Mouse (Mus musculus) MEL (cell line): Measurements from ENCODE around the gene Vmn1r193. TPM values are rescaled to one million over a fixed set of nuclear protein-coding genes. Genes with fewer than 3 reads are reported as not detected.
"Not testable (repeated sequence)": the region's sequence is repeated elsewhere in the genome, so short reads cannot be mapped to it uniquely, and the experiment has no call there.

ENCODE experiments used
- DNase-seq: peaks from one replicate; pipeline ENCODE4 v3.0.0; 2011; ENCODE audit warnings: low read depth, low spot score
- H3K27ac ChIP-seq: 2 replicates; pipeline ENCODE4 v1.5.1; 2012; ENCODE audit warnings: low read depth, mild to moderate bottlenecking, control low read depth, low read length, moderate library complexity; ENCODE audit not compliant: control insufficient read depth
- H3K27me3 ChIP-seq, 2 experiments: fragments of 150-350 bp in 1 of 2; sonication (generic) in 1 of 2; 2 replicates each; pipeline ENCODE4 v1.6.1; 2012; ENCODE audit warnings: low read length in 2 of 2, mild to moderate bottlenecking in 2 of 2, improper control_type of control experiment in 1 of 2, moderate library complexity in 1 of 2; ENCODE audit not compliant: insufficient read depth in 2 of 2, control insufficient read depth in 1 of 2
- H3K36me3 ChIP-seq, 2 experiments: 2 replicates each; pipeline ENCODE4 v1.6.1; 2012 to 2014; ENCODE audit warnings: low read length in 2 of 2, improper control_type of control experiment in 1 of 2, inconsistent platforms in 1 of 2, mild to moderate bottlenecking in 1 of 2; ENCODE audit not compliant: insufficient read depth in 2 of 2, control insufficient read depth in 1 of 2
- H3K4me1 ChIP-seq, 2 experiments: fragments of 150-350 bp in 1 of 2; sonication (generic) in 1 of 2; 2 replicates each; pipeline ENCODE4 v1.6.1; 2012; ENCODE audit warnings: low read length in 2 of 2, improper control_type of control experiment in 1 of 2, mild to moderate bottlenecking in 1 of 2; ENCODE audit not compliant: insufficient read depth in 2 of 2, control insufficient read depth in 1 of 2
- H3K4me3 ChIP-seq, 2 experiments: fragments of 150-350 bp in 1 of 2; sonication (generic) in 1 of 2; 2 replicates each; pipeline ENCODE4 v1.5.1; 2012; ENCODE audit warnings: low read depth in 2 of 2, low read length in 2 of 2, mild to moderate bottlenecking in 2 of 2, moderate library complexity in 2 of 2, control low read depth in 1 of 2, improper control_type of control experiment in 1 of 2; ENCODE audit not compliant: control insufficient read depth in 1 of 2, insufficient read depth in 1 of 2
- H3K79me2 ChIP-seq: 2 replicates; pipeline ENCODE4 v1.6.1; 2012; ENCODE audit warnings: mild to moderate bottlenecking, low read length, moderate library complexity; ENCODE audit not compliant: control insufficient read depth, poor library complexity, insufficient read depth
- H3K9ac ChIP-seq: 2 replicates; pipeline ENCODE4 v1.6.1; 2012; ENCODE audit warnings: low read depth, mild to moderate bottlenecking, control low read depth, low read length, moderate library complexity; ENCODE audit not compliant: control insufficient read depth, poor library complexity, severe bottlenecking
- H3K9me3 ChIP-seq: fragments of 150-350 bp; sonication (generic); replicated peaks from 2 replicates; pipeline ENCODE4 v1.6.1; 2012; ENCODE audit warnings: mild to moderate bottlenecking, low read length, improper control_type of control experiment, moderate library complexity; ENCODE audit not compliant: insufficient read depth
- BHLHE40 ChIP-seq: IDR thresholded peaks from 2 replicates; pipeline ENCODE4 v1.6.1; 2012; ENCODE audit warnings: low read depth, mild to moderate bottlenecking, inconsistent platforms, low read length, improper control_type of control experiment, borderline replicate concordance
- CHD1 ChIP-seq: IDR thresholded peaks from 2 replicates; pipeline ENCODE4 v1.6.1; 2012; ENCODE audit warnings: low read depth, mild to moderate bottlenecking, inconsistent platforms, low read length, improper control_type of control experiment
- E2F4 ChIP-seq: IDR thresholded peaks from 2 replicates; pipeline ENCODE4 v1.6.1; 2011; ENCODE audit warnings: low read depth, low read length, improper control_type of control experiment, borderline replicate concordance
- EP300 ChIP-seq, 2 experiments: IDR thresholded peaks; 2 replicates each; pipeline ENCODE4 v1.6.1; 2011; ENCODE audit warnings: improper control_type of control experiment in 2 of 2, low read length in 2 of 2, low read depth in 1 of 2, mild to moderate bottlenecking in 1 of 2
- HCFC1 ChIP-seq: IDR thresholded peaks from 2 replicates; pipeline ENCODE4 v1.6.1; 2012; ENCODE audit warnings: low read depth, mild to moderate bottlenecking, inconsistent platforms, low read length, improper control_type of control experiment, moderate library complexity
- JUND ChIP-seq: IDR thresholded peaks from 2 replicates; pipeline ENCODE4 v1.6.1; 2011; ENCODE audit warnings: low read depth, mild to moderate bottlenecking, improper control_type of control experiment, low read length
- KAT2A ChIP-seq: conservative IDR thresholded peaks from 2 replicates; pipeline ENCODE4 v1.6.1; 2012; ENCODE audit warnings: low read depth, low read length, improper control_type of control experiment, inconsistent platforms
- MAX ChIP-seq: IDR thresholded peaks from 2 replicates; pipeline ENCODE4 v1.6.1; 2011; ENCODE audit warnings: low read length, improper control_type of control experiment
- MAZ ChIP-seq: IDR thresholded peaks from 2 replicates; pipeline ENCODE4 v1.6.1; 2012; ENCODE audit warnings: low read depth, mild to moderate bottlenecking, inconsistent platforms, low read length, improper control_type of control experiment
- MEF2A ChIP-seq: IDR thresholded peaks from 2 replicates; pipeline ENCODE4 v1.6.1; 2014; ENCODE audit warnings: low read depth, mild to moderate bottlenecking, inconsistent platforms, low read length, improper control_type of control experiment; ENCODE audit not compliant: poor library complexity, insufficient replicate concordance, severe bottlenecking; ENCODE audit errors: extremely low read depth
- POLR2A ChIP-seq, 2 experiments: IDR thresholded peaks; 2 replicates each; pipeline ENCODE4 v1.6.1; 2011 to 2012; ENCODE audit warnings: low read length in 2 of 2, mild to moderate bottlenecking in 2 of 2, control low read depth in 1 of 2, improper control_type of control experiment in 1 of 2, low read depth in 1 of 2, moderate library complexity in 1 of 2; ENCODE audit not compliant: control insufficient read depth in 1 of 2, insufficient read depth in 1 of 2, poor library complexity in 1 of 2
- RCOR1 ChIP-seq: IDR thresholded peaks from 2 replicates; pipeline ENCODE4 v1.6.1; 2012; ENCODE audit warnings: low read depth, mild to moderate bottlenecking, inconsistent platforms, low read length, improper control_type of control experiment
- TBP ChIP-seq: IDR thresholded peaks from 2 replicates; pipeline ENCODE4 v1.8.0; 2011; ENCODE audit warnings: low read depth, low read length, improper control_type of control experiment
- TCF12 ChIP-seq: IDR thresholded peaks from 2 replicates; pipeline ENCODE4 v1.6.1; 2014; ENCODE audit warnings: low read depth, mild to moderate bottlenecking, inconsistent platforms, low read length, improper control_type of control experiment, moderate library complexity
- USF1 ChIP-seq: IDR thresholded peaks from 2 replicates; pipeline ENCODE4 v1.6.1; 2014; ENCODE audit warnings: low read depth, mild to moderate bottlenecking, inconsistent platforms, low read length, improper control_type of control experiment, moderate library complexity
- ZC3H11A ChIP-seq: IDR thresholded peaks from 2 replicates; pipeline ENCODE4 v1.6.1; 2012; ENCODE audit warnings: low read depth, mild to moderate bottlenecking, inconsistent platforms, low read length, improper control_type of control experiment
- ZKSCAN1 ChIP-seq: IDR thresholded peaks from 2 replicates; pipeline ENCODE4 v1.6.1; 2012; ENCODE audit warnings: low read depth, mild to moderate bottlenecking, inconsistent platforms, low read length, improper control_type of control experiment, moderate library complexity
- ZMIZ1 ChIP-seq: IDR thresholded peaks from 2 replicates; pipeline ENCODE4 v1.6.1; 2012; ENCODE audit warnings: low read depth, mild to moderate bottlenecking, inconsistent platforms, low read length, improper control_type of control experiment, moderate library complexity
- polyA plus RNA-seq, 2 experiments: library from polyadenylated mRNA; stranded (reverse) in 1 of 2; unstranded in 1 of 2; fragments of >175 nt in 1 of 2; fragments of >200 nt in 1 of 2; gene quantifications; 2 replicates each; pipeline versions ENCODE4 v1.2.1 to v1.2.4; 2012; ENCODE audit warnings: low replicate concordance in 2 of 2, low read depth in 1 of 2; ENCODE audit not compliant: insufficient read length in 2 of 2, insufficient read depth in 1 of 2, missing spikeins in 1 of 2
- total RNA-seq: library from RNA; depleted of rRNA; stranded (reverse); fragments of 300-350 nt; gene quantifications from 2 replicates; pipeline ENCODE4 v1.2.3, GENCODE M21; 2012; rRNA removed

Vmn1r193 gene
- total RNA-seq (not detected in 2 replicates), polyA plus RNA-seq (not detected)

GRCm38 (mm10) chr13:22223060-22223459 is at the start of gene Vmn1r193:
Vmn1r193 (minus strand) TSS chr13:22223160.
- H3K36me3 ChIP-seq, H3K79me2 ChIP-seq, H3K4me1 ChIP-seq, H3K27ac ChIP-seq, H3K9me3 ChIP-seq, H3K27me3 ChIP-seq, DNase-seq, H3K4me3 ChIP-seq, H3K9ac ChIP-seq: not testable (repeated sequence)

- TF ChIP-seq TCF12: no peak
- no peak for TF ChIP-seq POLR2A (IDR thresholded peaks at IDR 0.05; ENCODE audit: control insufficient read depth in 1 of 2, insufficient read depth in 1 of 2, low read depth in 1 of 2, low read length in 2 of 2, poor library complexity in 1 of 2)
- TF ChIP-seq USF1: no peak
- no peak for TF ChIP-seq EP300 (IDR thresholded peaks at IDR 0.05; ENCODE audit: low read depth in 1 of 2, low read length in 2 of 2)
- no peak for TF ChIP-seq MEF2A
- TF ChIP-seq JUND: no peak
- TF ChIP-seq BHLHE40: no peak
- TF ChIP-seq ZC3H11A: no peak
- no peak for TF ChIP-seq ZKSCAN1
- no peak for TF ChIP-seq E2F4
- TF ChIP-seq KAT2A: no peak
- TF ChIP-seq CHD1: no peak
- TF ChIP-seq RCOR1: no peak
- TF ChIP-seq MAX: no peak
- no peak for TF ChIP-seq TBP
- TF ChIP-seq MAZ: no peak
- no peak for TF ChIP-seq HCFC1
- TF ChIP-seq ZMIZ1: no peak
- Histone ChIP-seq H3K27ac (no peak overlapping the region), H3K36me3 (no peaks in the 10 kb centered on the region)
Measured at GRCm38 (mm10) chr13:22271721-22272120, 48.8 kb upstream of the Vmn1r193 start.

GRCm38 (mm10) chr13:22270222-22270621 is 47.3 kb upstream of the Vmn1r193 start, which contains the start of gene Vmn1r195:
Vmn1r195 (plus strand) TSS chr13:22270522.
- not testable (repeated sequence) for H3K4me3 ChIP-seq, H3K27ac ChIP-seq, H3K36me3 ChIP-seq, DNase-seq, H3K9ac ChIP-seq, H3K4me1 ChIP-seq, H3K27me3 ChIP-seq, H3K9me3 ChIP-seq, H3K79me2 ChIP-seq

More at GRCm38 (mm10) chr13:22271721-22272120, 48.8 kb upstream of the Vmn1r193 start:
- Histone ChIP-seq H3K79me2 (no peaks in the 10 kb centered on the region), H3K4me1 (no peaks in the 10 kb centered on the region), H3K9ac (no peak overlapping the region), H3K27me3 (no peaks in the 10 kb centered on the region), H3K9me3 (no peaks in the 10 kb centered on the region), H3K4me3 (no peak overlapping the region)
- DNase-seq: no peak
